Mouse (Mus musculus): ENCODE results near the gene Gm8159. TPM values are rescaled to one million over a fixed set of nuclear protein-coding genes. Genes with fewer than 3 reads are reported as not detected.

Gene Gm8159
- not detected for polyA plus RNA-seq (2012; fragmentation: generic; extraction: Trizol)

GRCm38 (mm10) chr14:4632052-4632451 lies at the start of gene Gm8159:
Gene Gm8159, plus strand, starts transcription at chr14:4632352.

GRCm38 (mm10) chr14:4663892-4664291 lies 31.7 kb downstream of the Gm8159 start, which contains the start of gene Gm3239:
Gene Gm3239, plus strand, starts transcription at chr14:4664192.

Other genes with a start within 250 kb of the Gm8159 start
- gene Gm3159, start 234.8 kb upstream of the Gm8159 start, polyA plus RNA-seq (2012; fragmentation: generic; extraction: Trizol): not detected
- not detected for gene Gm3164, start 216.9 kb upstream of the Gm8159 start, polyA plus RNA-seq (2012; fragmentation: generic; extraction: Trizol)
- gene Gm3173, start 201.4 kb upstream of the Gm8159 start, polyA plus RNA-seq (2012; fragmentation: generic; extraction: Trizol): not detected
- gene Gm3182, start 150.6 kb upstream of the Gm8159 start, polyA plus RNA-seq (2012; fragmentation: generic; extraction: Trizol): not detected
- not detected for gene Gm3047, start 76.9 kb upstream of the Gm8159 start, polyA plus RNA-seq (2012; fragmentation: generic; extraction: Trizol)
- not detected for gene Gm3239, start 31.8 kb downstream of the Gm8159 start, polyA plus RNA-seq (2012; fragmentation: generic; extraction: Trizol)
- gene Gm7876, start 76.9 kb downstream of the Gm8159 start, polyA plus RNA-seq (2012; fragmentation: generic; extraction: Trizol): not detected
- gene Gm3252, start 94.4 kb downstream of the Gm8159 start, polyA plus RNA-seq (2012; fragmentation: generic; extraction: Trizol): not detected
- not detected for gene Gm9602, start 144.0 kb downstream of the Gm8159 start, polyA plus RNA-seq (2012; fragmentation: generic; extraction: Trizol)
- gene Gm3269, start 205.8 kb downstream of the Gm8159 start, polyA plus RNA-seq (2012; fragmentation: generic; extraction: Trizol): not detected
- not detected for gene Gm3264, start 223.2 kb downstream of the Gm8159 start, polyA plus RNA-seq (2012; fragmentation: generic; extraction: Trizol)

All from C3H10T1/2 (cell line).